8 mouse cellular contexts compared by ENCODE assay signal in genomic region chr17:65613463-65614412, GRCm38 (mm10). TPM values are rescaled to one million over a fixed set of nuclear protein-coding genes. Genes with fewer than 3 reads are reported as not detected.
DNase-seq lines count a peak whose midpoint lies in the region; ATAC-seq lines count a peak whose summit lies in the region.

Gene Vapa (minus strand): TSS chr17:65613555.

- peak; percentile 99 for DNase-seq in adrenal gland, adult (ENCODE audit: inconsistent age in 2 of 2, low spot score in 1 of 2)
- DNase-seq in embryo, embryonic 10.5 days (ENCODE audit: low spot score) = peak; percentile 98
- DNase-seq in gastrocnemius, postnatal 14 days = peak; percentile 99
- DNase-seq in left cerebral cortex, postnatal 10 days (ENCODE audit: extremely low spot score in 1 of 2, low spot score in 2 of 2) = peak; percentile 96 to 99
- peak; percentile 99 for DNase-seq in right cerebral cortex, postnatal 25 days
- peak; percentile 98 for DNase-seq in urinary bladder, postnatal 4 days (ENCODE audit: low spot score in 2 of 2)

- intact Hi-C loops in gastrocnemius, postnatal 14 days (cut with DNase I; ENCODE audit: low total_unique reads) = loop anchor here (10.0 kb wide), 1 partner anchor 171 kb away; the partner anchor contains the start of gene Ppp4r1
- intact Hi-C loops in left cerebral cortex, postnatal 10 days (cut with DNase I) = loop anchor here (5.0 kb wide), 1 partner anchor 169 kb away; the partner anchor contains the start of gene Ppp4r1

- peak; percentile 80 for ATAC-seq in inflammation-experienced regulatory T-cells, adult 6 months
- peak; percentile 84 for ATAC-seq in megakaryocyte-erythroid progenitor cell, adult 5-6 weeks (replicated peaks; ENCODE audit: low FRiP score, low TSS enrichment, poor library complexity, severe bottlenecking)

RNA-seq across cellular contexts. Expression of gene Vapa, which starts in this region (rescaled TPM):
- 100 to 1,000 TPM; 121 to 126 TPM for total RNA-seq in gastrocnemius, postnatal 14 days (2021)
- polyA plus RNA-seq in inflammation-experienced regulatory T-cells, adult 6 months (2017; shearing (Covaris generic)) = 10 to 100 TPM; 29.2 to 40.2 (median 37.4) TPM
- 100 to 1,000 TPM; 187 to 197 TPM for total RNA-seq in left cerebral cortex, postnatal 10 days (2021)
- 93.1 and 132 TPM in 2 replicates for total RNA-seq in megakaryocyte-erythroid progenitor cell, adult 5-6 weeks (2014; fragmentation: Nextera tagmentation)
- total RNA-seq in megakaryocyte-erythroid progenitor cell, adult 5-6 weeks (2017) = 94.5 and 99.9 TPM in 2 replicates

Comparison
In these comparisons a context has a peak if more than half of its experiments do, and no peak if none do; other contexts are left out.
1. Peak in every context shown above with its lines: DNase-seq and ATAC-seq.